Mouse (Mus musculus): ENCODE measurements around the gene Cd3e. TPM values are rescaled to one million over a fixed set of nuclear protein-coding genes. Genes with fewer than 3 reads are reported as not detected.

Cd3e gene
- total and polyA plus RNA-seq, 3 experiments: not detected

DNA sequence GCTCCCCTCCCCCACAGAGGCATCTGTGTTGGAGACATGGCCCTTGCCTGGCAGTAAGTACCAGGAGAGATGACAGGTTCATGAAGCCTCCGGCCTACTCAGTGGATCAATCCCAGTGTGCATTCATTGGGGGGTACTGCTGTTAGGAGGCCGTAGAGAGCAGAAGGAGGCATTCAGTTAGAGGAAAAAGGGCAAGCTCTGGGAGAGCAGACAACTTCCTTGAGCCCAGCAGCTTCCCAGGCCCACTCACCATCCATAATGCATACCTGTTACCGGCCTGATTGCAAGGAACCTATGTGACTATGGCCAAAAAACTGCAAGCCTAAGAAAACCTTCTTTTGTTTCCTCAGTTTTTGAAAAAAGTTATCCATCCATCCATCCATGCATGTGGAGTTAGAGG, 25.1 kb upstream of the Cd3e start:
- DNase-seq (ENCODE audit: low read depth, low spot score): no peak
- Histone ChIP-seq H3K27me3 (ENCODE audit: control insufficient read depth in 1 of 2, insufficient read depth in 2 of 2, low read length in 2 of 2) (peaks cover 3 to 33% of the 10 kb centered on the region in 2 experiments), H3K4me1 (ENCODE audit: control insufficient read depth in 1 of 2, insufficient read depth in 2 of 2, low read length in 2 of 2) (no peaks in the 10 kb centered on the region), H3K9ac (ENCODE audit: control insufficient read depth, low read depth, low read length, poor library complexity, severe bottlenecking) (no peak overlapping the region), H3K9me3 (replicated peaks; ENCODE audit: insufficient read depth, low read length) (no peaks in the 10 kb centered on the region), H3K36me3 (ENCODE audit: control insufficient read depth in 1 of 2, insufficient read depth in 2 of 2, low read length in 2 of 2) (no peaks in the 10 kb centered on the region; a peak in 1 of 4 replicates), H3K27ac (ENCODE audit: control insufficient read depth, low read depth, low read length) (no peak overlapping the region), H3K79me2 (ENCODE audit: control insufficient read depth, insufficient read depth, low read length, poor library complexity) (no peaks in the 10 kb centered on the region), H3K4me3 (ENCODE audit: control insufficient read depth in 1 of 2, insufficient read depth in 1 of 2, low read depth in 2 of 2, low read length in 2 of 2) (no peak overlapping the region)
- TF ChIP-seq SIN3A (IDR thresholded peaks at IDR 0.05; ENCODE audit: low read length) (no peak), RAD21 (IDR thresholded peaks at IDR 0.05; ENCODE audit: low read depth, low read length) (no peak), NRF1 (IDR thresholded peaks at IDR 0.05; ENCODE audit: insufficient read depth, low read depth, low read length, poor library complexity, severe bottlenecking) (no peak), TAL1 (IDR thresholded peaks at IDR 0.05; ENCODE audit: low read length) (no peak), CHD1 (IDR thresholded peaks at IDR 0.05; ENCODE audit: low read depth, low read length) (no peak), CTCF (IDR thresholded peaks at IDR 0.05 in 2 of 3, conservative IDR thresholded peaks at IDR 0.05 in 1 of 3; ENCODE audit: control insufficient read depth in 1 of 3, insufficient read depth in 1 of 3, low read depth in 2 of 3, low read length in 3 of 3, poor library complexity in 1 of 3, severe bottlenecking in 1 of 3) (no peak), JUND (IDR thresholded peaks at IDR 0.05; ENCODE audit: low read depth, low read length) (no peak)

- DNase-seq (ENCODE audit: low read depth, low spot score): no peak
- Histone ChIP-seq H3K36me3 (ENCODE audit: control insufficient read depth in 1 of 2, insufficient read depth in 2 of 2, low read length in 2 of 2) (no peaks in the 10 kb centered on the region), H3K4me3 (ENCODE audit: control insufficient read depth in 1 of 2, insufficient read depth in 1 of 2, low read depth in 2 of 2, low read length in 2 of 2) (no peak overlapping the region), H3K9me3 (replicated peaks; ENCODE audit: insufficient read depth, low read length) (no peaks in the 10 kb centered on the region), H3K27me3 (ENCODE audit: control insufficient read depth in 1 of 2, insufficient read depth in 2 of 2, low read length in 2 of 2) (peaks cover 6 to 46% of the 10 kb centered on the region in 2 experiments), H3K27ac (ENCODE audit: control insufficient read depth, low read depth, low read length) (no peak overlapping the region), H3K79me2 (ENCODE audit: control insufficient read depth, insufficient read depth, low read length, poor library complexity) (no peaks in the 10 kb centered on the region), H3K9ac (ENCODE audit: control insufficient read depth, low read depth, low read length, poor library complexity, severe bottlenecking) (no peak overlapping the region), H3K4me1 (ENCODE audit: control insufficient read depth in 1 of 2, insufficient read depth in 2 of 2, low read length in 2 of 2) (no peaks in the 10 kb centered on the region)
- TF ChIP-seq ZC3H11A (IDR thresholded peaks at IDR 0.05; ENCODE audit: low read depth, low read length) (no peak), RCOR1 (IDR thresholded peaks at IDR 0.05; ENCODE audit: low read depth, low read length) (no peak), GATA1 (IDR thresholded peaks at IDR 0.05; ENCODE audit: low read depth, low read length) (no peak), SIN3A (IDR thresholded peaks at IDR 0.05; ENCODE audit: low read length) (no peak), ELF1 (IDR thresholded peaks at IDR 0.05; ENCODE audit: low read depth, low read length) (no peak), ZNF384 (IDR thresholded peaks at IDR 0.05; ENCODE audit: low read depth, low read length) (no peak), MYB (IDR thresholded peaks at IDR 0.05; ENCODE audit: low read depth, low read length) (no peak), BHLHE40 (IDR thresholded peaks at IDR 0.05; ENCODE audit: borderline replicate concordance, low read depth, low read length) (no peak), USF1 (IDR thresholded peaks at IDR 0.05; ENCODE audit: low read depth, low read length) (no peak)
Measured at GRCm38 (mm10) chr9:45032261-45032660, 22.8 kb upstream of the Cd3e start.

DNA sequence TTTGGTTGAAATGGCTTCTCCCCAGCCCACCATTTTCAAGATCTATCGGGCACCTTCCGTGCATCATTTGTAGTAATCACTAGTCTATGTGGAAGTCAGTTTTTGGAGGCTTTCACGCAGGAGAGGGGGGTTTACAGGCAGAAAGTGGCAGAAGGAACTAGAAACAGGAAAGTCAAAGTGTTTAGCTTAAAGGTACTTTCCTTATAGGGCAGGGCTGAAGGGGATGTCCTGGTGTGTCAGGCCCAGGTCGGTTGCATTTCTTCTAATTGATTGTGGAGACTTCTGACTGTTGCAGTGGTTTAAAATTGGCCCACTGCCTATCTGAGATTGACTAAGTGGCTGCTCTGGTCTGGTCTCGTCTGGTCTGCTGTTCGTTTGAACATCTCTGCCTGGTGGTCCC, 20.9 kb upstream of the Cd3e start:
- no peak for DNase-seq (ENCODE audit: low read depth, low spot score)
- TF ChIP-seq TCF12 (IDR thresholded peaks at IDR 0.05; ENCODE audit: low read depth, low read length): no peak
- no peak for TF ChIP-seq TAL1 (IDR thresholded peaks at IDR 0.05; ENCODE audit: low read length)
- no peak for TF ChIP-seq POLR2AphosphoS2 (IDR thresholded peaks at IDR 0.05; ENCODE audit: low read length)
- no peak for TF ChIP-seq POLR2A (IDR thresholded peaks at IDR 0.05; ENCODE audit: control insufficient read depth in 1 of 2, insufficient read depth in 1 of 2, low read depth in 1 of 2, low read length in 2 of 2, poor library complexity in 1 of 2)
- no peak for TF ChIP-seq POLR2AphosphoS5 (IDR thresholded peaks at IDR 0.05; ENCODE audit: borderline replicate concordance, low read depth, low read length)
- TF ChIP-seq EP300 (IDR thresholded peaks at IDR 0.05; ENCODE audit: low read depth in 1 of 2, low read length in 2 of 2): no peak
- Histone ChIP-seq H3K79me2 (ENCODE audit: control insufficient read depth, insufficient read depth, low read length, poor library complexity) (no peaks in the 10 kb centered on the region), H3K9ac (ENCODE audit: control insufficient read depth, low read depth, low read length, poor library complexity, severe bottlenecking) (no peak overlapping the region), H3K4me3 (ENCODE audit: control insufficient read depth in 1 of 2, insufficient read depth in 1 of 2, low read depth in 2 of 2, low read length in 2 of 2) (no peak overlapping the region), H3K9me3 (replicated peaks; ENCODE audit: insufficient read depth, low read length) (no peaks in the 10 kb centered on the region), H3K36me3 (ENCODE audit: control insufficient read depth in 1 of 2, insufficient read depth in 2 of 2, low read length in 2 of 2) (no peaks in the 10 kb centered on the region), H3K27me3 (ENCODE audit: control insufficient read depth in 1 of 2, insufficient read depth in 2 of 2, low read length in 2 of 2) (peaks cover 8 to 45% of the 10 kb centered on the region in 2 experiments), H3K4me1 (ENCODE audit: control insufficient read depth in 1 of 2, insufficient read depth in 2 of 2, low read length in 2 of 2) (no peaks in the 10 kb centered on the region), H3K27ac (ENCODE audit: control insufficient read depth, low read depth, low read length) (no peak overlapping the region)

Measured in MEL (cell line).